ENCODE assay signal across 8 mouse cellular contexts in genomic region chr3:144206261-144206660, GRCm38 (mm10). TPM values are rescaled to one million over a fixed set of nuclear protein-coding genes. Genes with fewer than 3 reads are reported as not detected.
DNase-seq lines count a peak whose midpoint lies in the region; ATAC-seq and TF ChIP-seq lines count a peak whose summit lies in the region.

No protein-coding gene starts in this region.

- H3K9ac ChIP-seq in hindbrain, embryonic 15.5 days = peak overlapping the region; percentile 96
- peak overlapping the region; percentile 92 for H3K9ac ChIP-seq in midbrain, embryonic 13.5 days (replicated peaks)

- no peaks in the 10 kb centered on the region for H3K9me3 ChIP-seq in hindbrain, embryonic 15.5 days
- H3K9me3 ChIP-seq in midbrain, embryonic 13.5 days = no peaks in the 10 kb centered on the region

- WGBS in kidney, adult 2 months = 9% methylated on average over 3 of the region's 3 CpGs
- WGBS in hindbrain, embryonic 15.5 days = 19% methylated on average over 3 of the region's 3 CpGs
- 22% methylated on average over 3 of the region's 3 CpGs for WGBS in midbrain, embryonic 13.5 days

- peak overlapping the region; percentile 75 for H3K4me3 ChIP-seq in kidney, adult 2 months (ENCODE audit: insufficient read depth, low read depth, low read length)
- H3K4me3 ChIP-seq in brown adipose tissue, adult 24 weeks (ENCODE audit: insufficient read depth, low read depth, low read length) = peak overlapping the region; percentile 88
- peak overlapping the region; percentile 92 for H3K4me3 ChIP-seq in hindbrain, embryonic 15.5 days
- H3K4me3 ChIP-seq in midbrain, embryonic 13.5 days (replicated peaks) = peak overlapping the region; percentile 71

- no peaks in the 10 kb centered on the region for H3K27me3 ChIP-seq in kidney, adult 2 months (replicated peaks; ENCODE audit: control insufficient read depth, insufficient read depth, low read length)
- no peaks in the 10 kb centered on the region for H3K27me3 ChIP-seq in hindbrain, embryonic 15.5 days
- no peaks in the 10 kb centered on the region for H3K27me3 ChIP-seq in midbrain, embryonic 13.5 days

- TF ChIP-seq POLR2A in kidney, adult 2 months (IDR thresholded peaks at IDR 0.05; ENCODE audit: low read depth, low read length) = no peak

- TF ChIP-seq CTCF in kidney, adult 2 months (conservative IDR thresholded peaks at IDR 0.05; ENCODE audit: insufficient read depth, insufficient read length, low read depth, low read length) = no peak

- H3K36me3 ChIP-seq in kidney, adult 2 months (ENCODE audit: control insufficient read depth, insufficient read depth, low read length) = no peaks in the 10 kb centered on the region
- H3K36me3 ChIP-seq in hindbrain, embryonic 15.5 days = no peaks in the 10 kb centered on the region
- no peaks in the 10 kb centered on the region for H3K36me3 ChIP-seq in midbrain, embryonic 13.5 days

- H3K4me1 ChIP-seq in kidney, adult 2 months (ENCODE audit: control insufficient read depth, insufficient read depth, low read length) = peaks cover 9% of the 10 kb centered on the region
- no peaks in the 10 kb centered on the region for H3K4me1 ChIP-seq in brown adipose tissue, adult 24 weeks (ENCODE audit: control insufficient read depth, insufficient read depth, insufficient read length, low read length)
- peaks cover 17% of the 10 kb centered on the region for H3K4me1 ChIP-seq in hindbrain, embryonic 15.5 days (replicated peaks)
- H3K4me1 ChIP-seq in midbrain, embryonic 13.5 days (replicated peaks) = peaks cover 23% of the 10 kb centered on the region

- peak overlapping the region; percentile 96 for H3K27ac ChIP-seq in kidney, adult 2 months (ENCODE audit: insufficient read depth, low read depth, low read length)
- peak overlapping the region; percentile 70; the same call in 1 of the 2 replicates for H3K27ac ChIP-seq in brown adipose tissue, adult 24 weeks (replicated peaks; ENCODE audit: low read depth, low read length)
- peak overlapping the region; percentile 98 for H3K27ac ChIP-seq in hindbrain, embryonic 15.5 days (replicated peaks)
- no peak overlapping the region for H3K27ac ChIP-seq in midbrain, embryonic 13.5 days

- no peak for ATAC-seq in hindbrain, embryonic 15.5 days (ENCODE audit: low FRiP score, low read depth)
- ATAC-seq in midbrain, embryonic 13.5 days = no peak
- ATAC-seq in activated CD4-positive, CD25-positive, alpha-beta regulatory T cell, adult 4 months = no peak

- DNase-seq in kidney, adult 2 months = peak; percentile 71
- no peak for DNase-seq in kidney, postnatal 10 days
- no peak for DNase-seq in thymus, postnatal 0 days (ENCODE audit: low spot score)
- no peak for DNase-seq in cerebellum, postnatal 36 days

- H3K4me2 ChIP-seq in hindbrain, embryonic 15.5 days = peak overlapping the region; percentile 92
- H3K4me2 ChIP-seq in midbrain, embryonic 13.5 days (replicated peaks) = peak overlapping the region; percentile 94

RNA-seq across cellular contexts. Expression of gene Lmo4, which starts 1.2 kb away (rescaled TPM):
- polyA plus RNA-seq in kidney, adult 2 months (2012; rRNA removed) = 88.7 and 108 TPM in 2 replicates
- 56.3 and 75.0 TPM in 2 replicates for polyA plus RNA-seq in brown adipose tissue, adult 24 weeks (2012; ENCODE audit: insufficient read depth, insufficient read length, missing spikeins)
- 109 and 117 TPM in 2 replicates for polyA plus RNA-seq in hindbrain, embryonic 15.5 days (2015; fragmentation: Nextera tagmentation; extraction: Ambion mirVana)
- polyA plus RNA-seq in midbrain, embryonic 13.5 days (2015; fragmentation: Nextera tagmentation; extraction: Ambion mirVana) = 55.3 and 60.6 TPM in 2 replicates
- 39.6 and 43.4 TPM in 2 replicates for polyA plus RNA-seq in thymus, postnatal 0 days (2015; fragmentation: Nextera tagmentation; extraction: Ambion mirVana)
- polyA plus RNA-seq in activated CD4-positive, CD25-positive, alpha-beta regulatory T cell, adult 4 months (2017; shearing (Covaris generic)) = 10 to 100 TPM in 1 of 2 experiments, 1 to 10 TPM in 1; 8.6 to 12.0 TPM
